Mouse (Mus musculus) cerebellum, postnatal 4 days (tissue): Measurements from ENCODE around the gene Ephb1.

Source experiments
- DNase-seq, 2 experiments: peaks; one replicate each; pipeline ENCODE4 v3.0.0; 2022; ENCODE audit warnings: low spot score in 2 of 2, mixed read lengths in 1 of 2

Gene Ephb1

GRCm38 (mm10) chr9:102352186-102353055, 2.1 kb downstream of the Ephb1 start:
- DNase-seq, result no peak

DNA sequence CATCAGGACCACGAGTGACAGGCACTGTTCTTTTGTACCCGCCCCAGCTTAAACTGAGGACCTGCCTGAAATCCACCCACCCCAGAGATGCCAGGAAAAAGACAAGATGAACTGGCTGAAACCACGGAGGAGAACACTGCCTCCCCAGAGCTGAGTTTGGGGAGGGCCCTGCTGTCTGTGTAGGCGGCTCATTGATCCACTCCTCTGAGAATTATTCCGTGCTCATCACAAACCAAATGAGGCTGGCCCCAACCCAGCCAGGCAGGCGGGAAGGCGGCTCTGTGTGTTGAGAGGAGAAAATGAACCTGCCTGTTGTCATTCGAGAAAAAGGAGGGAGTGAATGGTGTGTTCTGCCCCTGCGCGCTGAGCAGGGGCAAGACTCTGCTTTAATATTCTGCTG, 2.8 kb downstream of the Ephb1 start:
- DNase-seq, result no peak

DNA sequence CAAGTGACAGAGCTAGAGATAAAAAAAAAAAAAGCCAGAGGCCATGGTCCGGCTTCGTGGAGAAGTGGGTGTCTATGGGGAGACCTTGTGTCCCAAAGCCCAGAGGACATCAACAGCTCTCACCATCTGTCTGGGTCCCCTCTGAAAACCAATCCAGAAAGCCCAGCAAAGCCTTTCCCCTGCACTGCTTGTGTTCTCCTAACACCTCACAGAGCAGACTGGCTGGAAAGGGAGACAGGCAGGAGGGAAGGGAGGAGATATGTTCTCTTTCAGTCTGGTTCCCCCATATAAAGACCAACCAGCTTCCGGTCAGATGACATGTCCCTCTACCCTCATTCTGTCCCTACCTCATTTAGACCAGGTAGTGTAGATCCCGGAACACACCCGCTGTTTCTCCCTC, 3.3 kb downstream of the Ephb1 start:
- no peak for DNase-seq

DNA sequence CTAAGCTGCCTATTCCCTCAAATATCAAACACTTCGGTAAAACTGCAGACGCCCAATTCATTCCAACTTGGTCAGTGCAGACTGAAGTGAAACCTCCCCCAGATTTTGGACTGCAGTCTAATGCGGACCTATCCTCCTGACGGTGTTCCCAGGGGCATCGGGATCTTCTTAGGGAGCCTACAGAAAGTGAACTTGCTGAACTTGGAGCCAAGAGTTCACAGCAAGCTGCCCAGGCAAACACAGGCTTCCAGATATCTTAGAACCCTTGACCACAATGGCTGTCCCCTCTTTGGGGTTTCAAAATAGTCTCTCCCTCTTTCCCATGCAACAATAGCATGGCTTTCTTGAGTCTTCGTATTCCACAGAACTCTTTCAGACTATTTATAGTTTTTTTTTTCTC, 3.8 kb downstream of the Ephb1 start:
- DNase-seq, result no peak

DNA sequence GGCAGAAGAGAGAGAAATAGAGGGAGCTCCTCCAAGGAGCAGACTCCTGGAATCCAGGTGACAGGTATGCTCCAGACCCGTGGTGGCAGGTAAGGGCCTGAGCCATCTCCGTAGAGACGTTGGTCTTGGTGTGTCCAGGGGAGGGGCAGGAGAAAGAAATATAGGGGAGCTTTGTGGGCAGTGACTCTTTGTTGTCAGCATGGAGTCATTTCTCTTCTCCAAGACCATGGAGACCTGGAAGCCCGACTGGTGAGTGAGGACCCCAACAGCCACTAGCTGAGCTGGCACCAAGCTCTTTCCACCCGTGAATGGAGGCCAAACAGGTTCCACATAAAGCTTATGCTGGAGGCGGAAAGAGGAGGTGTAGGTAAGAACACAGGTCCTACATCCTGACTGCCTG, 4.4 kb downstream of the Ephb1 start:
- DNase-seq, result no peak

- DNase-seq, result no peak
These were observed 7.7 kb downstream of the Ephb1 start for GRCm38 (mm10) chr9:102346801-102347200.

- no peak for DNase-seq
These were observed 9.0 kb downstream of the Ephb1 start for GRCm38 (mm10) chr9:102345474-102345873.

DNA sequence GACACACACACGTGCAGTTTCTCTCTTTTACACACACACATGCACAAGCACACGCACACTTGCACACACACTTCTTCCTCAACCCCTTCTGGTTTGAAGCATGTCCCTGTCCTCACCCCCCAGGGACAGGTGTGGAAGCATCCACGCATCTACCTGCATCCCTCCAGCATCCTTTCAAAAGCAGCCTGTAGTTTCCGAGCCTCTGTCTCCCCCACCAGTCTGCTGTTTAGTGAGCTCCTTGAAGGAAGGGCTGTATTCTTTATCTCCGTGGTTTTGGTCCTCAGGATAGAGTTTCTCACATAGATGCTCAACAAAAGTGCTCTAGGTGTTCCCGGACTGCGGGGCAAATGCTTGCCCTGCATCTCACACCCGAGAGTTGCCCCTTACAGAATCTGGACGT, 9.4 kb downstream of the Ephb1 start:
- DNase-seq, result no peak

GRCm38 (mm10) chr9:102344086-102344930, 10.2 kb downstream of the Ephb1 start:
- DNase-seq, result no peak

- DNase-seq, result no peak
These were observed 11.4 kb downstream of the Ephb1 start for GRCm38 (mm10) chr9:102343061-102343460.

- DNase-seq, result no peak
These were observed 12.5 kb downstream of the Ephb1 start for GRCm38 (mm10) chr9:102342026-102342425.

DNA sequence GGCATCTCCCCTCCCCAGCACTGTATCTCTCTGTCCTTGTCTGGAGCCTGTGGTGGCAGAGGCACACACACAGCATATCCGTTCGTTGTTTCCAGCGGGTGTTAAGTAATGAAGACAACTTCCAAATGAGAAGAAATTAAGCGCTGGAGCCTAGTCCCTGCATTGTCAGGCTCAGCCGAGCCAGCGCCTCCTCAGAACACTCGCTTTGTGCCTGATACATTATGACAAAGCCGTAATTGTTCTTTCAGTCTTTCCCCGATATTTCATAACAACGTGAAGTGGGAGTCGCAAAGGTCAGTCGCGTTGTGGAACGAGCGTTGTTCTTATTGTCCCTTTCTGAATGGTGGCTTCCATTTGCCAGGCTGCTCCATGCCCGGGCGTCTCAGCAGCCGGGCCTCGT, 13.7 kb downstream of the Ephb1 start:
- no peak for DNase-seq

- no peak for DNase-seq
These were observed 18.8 kb downstream of the Ephb1 start for GRCm38 (mm10) chr9:102335571-102336282.

- no peak for DNase-seq
These were observed 24.0 kb downstream of the Ephb1 start for GRCm38 (mm10) chr9:102330266-102331060.

DNA sequence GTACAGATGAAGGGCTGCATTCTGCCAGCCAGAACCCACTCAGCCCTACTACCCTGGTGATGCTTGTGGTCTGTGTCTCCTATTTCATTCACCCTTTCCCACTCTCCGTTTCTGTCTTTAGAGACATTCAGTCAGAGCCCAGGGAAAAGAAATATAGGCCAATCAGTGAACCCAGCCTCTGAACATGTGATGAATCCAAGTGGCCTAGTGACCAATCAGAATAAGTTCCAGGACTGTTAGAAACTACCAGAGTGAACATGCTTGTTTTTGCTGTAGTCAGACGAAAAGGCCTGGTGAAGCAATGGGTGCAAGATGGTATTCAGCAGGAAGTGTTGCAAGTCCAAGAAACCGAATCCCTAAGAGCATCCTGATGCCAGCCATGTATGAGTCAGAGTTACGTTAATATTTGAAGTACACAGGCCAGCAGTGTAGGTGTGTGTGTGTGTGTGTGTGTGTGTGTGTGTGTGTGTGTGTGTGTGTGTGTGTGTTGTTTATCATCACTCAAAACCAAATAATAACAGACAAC, 26.8 kb downstream of the Ephb1 start:
- no peak for DNase-seq

DNA sequence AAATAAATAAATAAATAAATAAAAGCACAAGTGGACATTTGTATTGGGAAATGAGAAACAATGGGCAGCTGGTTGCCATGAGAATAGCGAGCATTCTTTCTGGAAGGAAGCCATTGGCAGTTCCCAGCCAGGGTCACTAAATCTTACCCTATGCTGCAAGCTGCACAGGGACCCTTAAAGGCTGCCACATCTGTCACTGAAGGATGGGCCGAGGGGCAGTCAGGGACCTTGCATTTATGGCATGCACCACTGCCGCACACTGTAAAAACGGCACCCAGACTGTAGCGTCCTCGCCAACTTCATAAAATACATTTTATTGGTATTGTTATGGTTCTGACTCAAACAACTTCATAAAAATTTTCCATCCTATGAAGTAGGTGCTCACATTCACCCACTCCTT, 39.1 kb downstream of the Ephb1 start:
- no peak for DNase-seq

GRCm38 (mm10) chr9:102314795-102315194, 39.7 kb downstream of the Ephb1 start:
- no peak for DNase-seq

- no peak for DNase-seq
These were observed 44.1 kb downstream of the Ephb1 start for GRCm38 (mm10) chr9:102310431-102310830.

DNA sequence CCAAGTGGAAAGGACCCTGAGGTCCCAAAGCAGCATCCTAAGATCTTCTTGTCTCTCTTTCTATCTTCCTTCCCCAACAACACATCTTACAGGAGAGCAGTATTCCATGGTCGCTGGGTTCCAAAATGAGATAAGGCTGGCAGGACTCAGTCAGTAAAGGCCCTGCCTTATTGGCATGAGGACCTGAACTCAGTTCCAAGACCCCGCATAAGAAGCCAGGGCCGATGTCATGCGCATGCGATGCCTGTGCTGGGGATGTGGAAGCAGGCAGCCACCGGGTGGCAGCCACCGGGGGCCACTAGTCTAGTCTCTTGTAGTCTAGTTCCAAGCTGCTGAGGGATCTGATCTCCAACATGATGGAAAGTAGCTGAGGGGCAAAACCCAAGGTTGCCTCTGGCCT, 45.2 kb downstream of the Ephb1 start:
- no peak for DNase-seq

GRCm38 (mm10) chr9:102307656-102308055, 46.8 kb downstream of the Ephb1 start:
- DNase-seq, result no peak
